Mouse (Mus musculus) small intestine, adult 2 months (tissue): Measurements from ENCODE around the gene Tnpo1.

Experiments used
- CTCF ChIP-seq: fragments of 200-500 bp; IDR thresholded peaks from 2 replicates; pipeline ENCODE4 v1.5.1; 2012; ENCODE audit warnings: low read depth, mild to moderate bottlenecking, control low read depth, inconsistent platforms, low read length, moderate library complexity, mixed read lengths; ENCODE audit not compliant: insufficient replicate concordance, insufficient read length; ENCODE audit errors: extremely low read depth
- POLR2A ChIP-seq: fragments of 200-500 bp; IDR thresholded peaks from 2 replicates; pipeline ENCODE4 v1.6.1; 2012; ENCODE audit warnings: low read depth, mild to moderate bottlenecking, control low read depth, inconsistent platforms, low read length, moderate library complexity

GRCm38 (mm10) chr13:98922806-98923205 lies 3.4 kb downstream of the Tnpo1 start:
- TF ChIP-seq CTCF: no peak
- TF ChIP-seq POLR2A: no peak
